Mouse (Mus musculus) spleen, adult 12 weeks (tissue): ENCODE measurements at regions not wholly inside any gene's neighbourhood (a gene's known extent, or its start where the extent isn't known, plus 50 kb on each side); places are given as distances from the start of the nearest gene placed in this dataset.
"Not testable (repeated sequence)": the region's sequence is repeated elsewhere in the genome, so short reads cannot be mapped to it uniquely, and the experiment has no call there.

Experiments
- DNase-seq: peaks from one replicate; pipeline ENCODE4 v3.0.0; 2022; ENCODE audit warnings: low spot score

- DNase-seq = no peak
Measured at GRCm38 (mm10) chr10:3192291-3192690, 75.3 kb downstream of the H60c start.

GRCm38 (mm10) chr10:3188361-3188760 is 79.2 kb downstream of the H60c start:
- no peak for DNase-seq

- no peak for DNase-seq
Measured at GRCm38 (mm10) chr10:3180103-3180502, 87.5 kb downstream of the H60c start.

GRCm38 (mm10) chr10:3173601-3174000 is 94.0 kb downstream of the H60c start:
- no peak for DNase-seq

GRCm38 (mm10) chr10:3172927-3173326 is 94.6 kb downstream of the H60c start:
- DNase-seq = not testable (repeated sequence)

- DNase-seq = no peak
Measured at GRCm38 (mm10) chr10:3172257-3172656, 95.3 kb downstream of the H60c start.

- no peak for DNase-seq
Measured at GRCm38 (mm10) chr10:3171366-3171765, 96.2 kb downstream of the H60c start.

- DNase-seq = no peak
Measured at GRCm38 (mm10) chr10:3155542-3155941, 112.0 kb downstream of the H60c start.

- DNase-seq = no peak
Measured at GRCm38 (mm10) chr10:3148171-3148570, 119.4 kb downstream of the H60c start.

GRCm38 (mm10) chr10:3139306-3139705 is 128.3 kb downstream of the H60c start:
- no peak for DNase-seq

GRCm38 (mm10) chr10:3127491-3127890 is 140.1 kb downstream of the H60c start:
- DNase-seq = no peak

- DNase-seq = no peak
Measured at GRCm38 (mm10) chr10:3117451-3118070, 150.0 kb downstream of the H60c start.

GRCm38 (mm10) chr10:3114421-3114820 is 153.2 kb downstream of the H60c start:
- DNase-seq = peak; percentile 2

- not testable (repeated sequence) for DNase-seq
Measured at GRCm38 (mm10) chr10:3107955-3108354, 159.6 kb downstream of the H60c start.
